ENCODE assay signal across 8 mouse cellular contexts in the genomic region with DNA sequence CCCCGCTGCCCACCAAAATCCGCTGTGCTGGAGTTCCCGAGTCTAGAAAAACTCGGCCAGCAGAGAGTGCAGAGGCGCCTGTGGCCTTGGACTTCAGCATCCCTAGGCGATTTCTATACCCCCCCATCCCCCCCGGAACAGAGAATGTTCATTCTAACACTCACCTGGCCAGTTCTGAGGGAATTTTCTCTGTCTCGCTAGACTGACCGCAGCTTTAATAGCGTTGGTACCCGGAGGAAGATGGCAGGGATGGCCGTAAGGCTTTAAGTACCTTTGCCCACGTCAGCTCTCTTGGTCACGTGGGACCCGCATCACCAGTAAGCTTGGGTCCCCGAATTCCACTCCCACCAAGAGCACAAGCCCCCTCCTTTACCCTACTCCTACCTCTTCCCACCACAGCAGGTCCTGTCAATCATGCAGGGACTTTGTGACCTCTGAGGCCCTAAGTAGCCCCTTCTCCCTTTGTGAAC. TPM values are rescaled to one million over a fixed set of nuclear protein-coding genes. Genes with fewer than 3 reads are reported as not detected.
DNase-seq lines count a peak whose midpoint lies in the region; ATAC-seq and TF ChIP-seq lines count a peak whose summit lies in the region.

Gene Armcx2, minus strand, starts transcription at position 467 of the 470 bp plus-strand sequence.

- H3K27ac ChIP-seq in hindbrain, embryonic 11.5 days (ENCODE audit: low read depth, low read length) = peak within 1 kb of the TSS; percentile 67
- peak within 1 kb of the TSS; percentile 38; the same call in 1 of the 2 replicates for H3K27ac ChIP-seq in lung, postnatal 0 days (ENCODE audit: low read length)

- ATAC-seq in hindbrain, embryonic 11.5 days (ENCODE audit: low FRiP score) = peak; percentile 95
- peak; percentile 88 for ATAC-seq in lung, postnatal 0 days
- no peak for ATAC-seq in erythroid progenitor cell, adult 5-6 weeks (replicated peaks; ENCODE audit: low FRiP score, poor library complexity, severe bottlenecking)

- TF ChIP-seq EP300 in lung, postnatal 0 days (IDR thresholded peaks at IDR 0.05) = no peak

- peak within 1 kb of the TSS; percentile 51 for H3K4me3 ChIP-seq in hindbrain, embryonic 11.5 days (ENCODE audit: low read depth, low read length)
- H3K4me3 ChIP-seq in lung, postnatal 0 days (ENCODE audit: low read depth, low read length) = peak within 1 kb of the TSS; percentile 39

- no peaks in the 10 kb centered on the region for H3K4me1 ChIP-seq in hindbrain, embryonic 11.5 days (replicated peaks; ENCODE audit: control insufficient read depth, insufficient read depth, low read length)
- no peaks in the 10 kb centered on the region for H3K4me1 ChIP-seq in lung, postnatal 0 days (ENCODE audit: insufficient read depth, low read depth, low read length)

- H3K27me3 ChIP-seq in hindbrain, embryonic 11.5 days (ENCODE audit: control insufficient read depth, insufficient read depth, low read length) = peaks cover 6% of the 10 kb centered on the region; the same call in 1 of the 2 replicates
- no peaks in the 10 kb centered on the region for H3K27me3 ChIP-seq in lung, postnatal 0 days (replicated peaks; ENCODE audit: insufficient read depth, low read length)

- peak within 1 kb of the TSS; percentile 44 for H3K4me2 ChIP-seq in hindbrain, embryonic 11.5 days (replicated peaks; ENCODE audit: low read depth, low read length)
- H3K4me2 ChIP-seq in lung, postnatal 0 days (replicated peaks; ENCODE audit: low read depth, low read length) = peak within 1 kb of the TSS; percentile 63

- TF ChIP-seq CTCF in lung, postnatal 0 days (IDR thresholded peaks at IDR 0.05) = no peak

- WGBS in hindbrain, embryonic 11.5 days = 9% methylated on average over 16 of the region's 16 CpGs
- WGBS in lung, postnatal 0 days = 7% methylated on average over 16 of the region's 16 CpGs

- H3K9me3 ChIP-seq in hindbrain, embryonic 11.5 days (ENCODE audit: control insufficient read depth, low read length) = no peaks in the 10 kb centered on the region
- no peaks in the 10 kb centered on the region for H3K9me3 ChIP-seq in lung, postnatal 0 days (ENCODE audit: low read length)

- DNase-seq in R1 (ENCODE audit: low read depth, low spot score) = peak; percentile 78
- DNase-seq in cerebellum, adult 11-12 months = peak; percentile 71
- peak; percentile 66 for DNase-seq in forelimb bud, embryonic 11.5 days (ENCODE audit: low read depth, low spot score)
- peak; percentile 67 for DNase-seq in hindbrain, embryonic 11.5 days (ENCODE audit: low spot score)
- peak; percentile 43 to 59 for DNase-seq in layer of hippocampus, postnatal 14 days (ENCODE audit: low spot score in 2 of 2)
- DNase-seq in lung, postnatal 0 days (ENCODE audit: low spot score) = peak; percentile 74
- peak; percentile 36 for DNase-seq in ovary, postnatal 36 days (ENCODE audit: low spot score)

- peak within 1 kb of the TSS; percentile 75 for H3K9ac ChIP-seq in hindbrain, embryonic 11.5 days (ENCODE audit: low read depth, low read length)
- 0 out of 2 replicates have a peak within 1 kb of the TSS, but pooled peaks have one; percentile 12 for H3K9ac ChIP-seq in lung, postnatal 0 days (replicated peaks; ENCODE audit: low read depth)

- no peaks in the 10 kb centered on the region for H3K36me3 ChIP-seq in hindbrain, embryonic 11.5 days (ENCODE audit: control insufficient read depth, insufficient read depth, low read length)
- H3K36me3 ChIP-seq in lung, postnatal 0 days (ENCODE audit: insufficient read depth, low read length) = no peaks in the 10 kb centered on the region

RNA-seq across cellular contexts. Expression of gene Armcx2, which starts in this region (rescaled TPM):
- polyA plus RNA-seq in hindbrain, embryonic 11.5 days (2014; fragmentation: Nextera tagmentation; extraction: Ambion mirVana) = 79.5 and 83.1 TPM in 2 replicates
- total RNA-seq in layer of hippocampus, postnatal 14 days (2021) = 10 to 100 TPM; 73.6 to 81.4 TPM
- polyA plus RNA-seq in lung, postnatal 0 days (2015; fragmentation: Nextera tagmentation; extraction: Ambion mirVana) = 24.0 and 29.7 TPM in 2 replicates
- 1.7 TPM in 1 of 2 replicates, not detected in the other for total RNA-seq in erythroid progenitor cell, adult 5-6 weeks (2015; ENCODE audit: low replicate concordance)
- 1.4 TPM in 1 of 2 replicates, not detected in the other for total RNA-seq in erythroid progenitor cell, adult 5-6 weeks (2017; ENCODE audit: low replicate concordance)

Comparison
In these comparisons a context has a peak if more than half of its experiments do, and no peak if none do; other contexts are left out.
1. RNA of gene Armcx2 (total RNA-seq): 73.6 to 81.4 TPM in layer of hippocampus, postnatal 14 days; 1.4 to 1.7 TPM in erythroid progenitor cell, adult 5-6 weeks; every median in the first group is over 10 times any median in the second.
2. Peak in every context shown above with its lines, with median percentiles within 50 percentile points of each other: DNase-seq.